Mouse (Mus musculus) myocyte (in vitro differentiated cells): ENCODE data around the gene Dlgap1. TPM values are rescaled to one million over a fixed set of nuclear protein-coding genes. Genes with fewer than 3 reads are reported as not detected.

Source experiments
- H3K27me3 ChIP-seq: one replicate; pipeline ENCODE4 v1.6.1; 2011; ENCODE audit not compliant: control insufficient read depth, insufficient read depth, insufficient read length
- H3K36me3 ChIP-seq: one replicate; pipeline ENCODE4 v1.6.1; 2011; ENCODE audit not compliant: control insufficient read depth, insufficient read depth
- H3K4me2 ChIP-seq: one replicate; pipeline ENCODE4 v1.6.1; 2011; ENCODE audit warnings: low read depth, control low read depth
- H3K4me3 ChIP-seq: one replicate; pipeline ENCODE4 v1.5.1; 2011; ENCODE audit warnings: mild to moderate bottlenecking, control low read depth, moderate library complexity
- H3K79me2 ChIP-seq: one replicate; pipeline ENCODE4 v1.6.1; 2011; ENCODE audit not compliant: control insufficient read depth, insufficient read depth
- H3ac ChIP-seq: one replicate; pipeline ENCODE4 v1.6.1; 2011; ENCODE audit not compliant: control insufficient read depth, insufficient read length
- CEBPB ChIP-seq: IDR thresholded peaks from 2 replicates; pipeline ENCODE4 v1.6.1; 2011; ENCODE audit warnings: mild to moderate bottlenecking, moderate library complexity; ENCODE audit not compliant: poor library complexity, insufficient read depth, severe bottlenecking
- E2F4 ChIP-seq: IDR thresholded peaks from one replicate; pipeline ENCODE4 v1.6.1; 2011; ENCODE audit warnings: mild to moderate bottlenecking, control low read depth, moderate library complexity; ENCODE audit not compliant: insufficient read depth
- MAX ChIP-seq: IDR thresholded peaks from one replicate; pipeline ENCODE4 v1.6.1; 2011; ENCODE audit warnings: low read depth, mild to moderate bottlenecking, control low read depth
- MYOD1 ChIP-seq, 3 experiments: IDR thresholded peaks; one replicate each; pipeline ENCODE4 v1.6.1; 2011; ENCODE audit warnings: control low read depth in 2 of 3, low read depth in 2 of 3, mild to moderate bottlenecking in 2 of 3, moderate library complexity in 1 of 3; ENCODE audit not compliant: insufficient read length in 2 of 3, control insufficient read depth in 1 of 3
- MYOG ChIP-seq, 3 experiments: IDR thresholded peaks; one replicate each; pipeline ENCODE4 v1.6.1; 2011; ENCODE audit warnings: control low read depth in 2 of 3, low read depth in 2 of 3, mild to moderate bottlenecking in 2 of 3; ENCODE audit not compliant: insufficient read length in 2 of 3, control insufficient read depth in 1 of 3, insufficient read depth in 1 of 3
- POLR2A ChIP-seq: IDR thresholded peaks from one replicate; pipeline ENCODE4 v1.6.1; 2011; ENCODE audit warnings: low read depth, mild to moderate bottlenecking, control low read depth, moderate library complexity; ENCODE audit not compliant: insufficient read length
- POLR2AphosphoS2 ChIP-seq: IDR thresholded peaks from one replicate; pipeline ENCODE4 v1.6.1; 2011; ENCODE audit warnings: low read depth, control low read depth; ENCODE audit not compliant: insufficient read length
- REST ChIP-seq: IDR thresholded peaks from one replicate; pipeline ENCODE4 v1.6.1; 2011; ENCODE audit warnings: mild to moderate bottlenecking, control low read depth, moderate library complexity; ENCODE audit not compliant: insufficient read depth, insufficient read length
- SRF ChIP-seq: IDR thresholded peaks from one replicate; pipeline ENCODE4 v1.6.1; 2011; ENCODE audit warnings: low read depth; ENCODE audit not compliant: control insufficient read depth, insufficient read length
- TCF12 ChIP-seq: IDR thresholded peaks from one replicate; pipeline ENCODE4 v1.6.1; 2011; ENCODE audit warnings: mild to moderate bottlenecking, control low read depth; ENCODE audit not compliant: poor library complexity, insufficient read depth, severe bottlenecking
- TCF3 ChIP-seq: IDR thresholded peaks from one replicate; pipeline ENCODE4 v1.6.1; 2011; ENCODE audit warnings: low read depth, control low read depth; ENCODE audit not compliant: insufficient read length
- USF1 ChIP-seq: IDR thresholded peaks from one replicate; pipeline ENCODE4 v1.6.1; 2011; ENCODE audit warnings: low read depth, mild to moderate bottlenecking, control low read depth, moderate library complexity
- polyA plus RNA-seq: library from polyadenylated mRNA; unstranded; fragments of >200 nt; fragmentation: generic; extraction: Trizol; gene quantifications from one replicate; pipeline ENCODE4 v1.2.1, GENCODE M21; 2012; ENCODE audit warnings: missing spikeins

The Dlgap1 gene
- polyA plus RNA-seq, 1 experiment, result 0.31 TPM

DNA sequence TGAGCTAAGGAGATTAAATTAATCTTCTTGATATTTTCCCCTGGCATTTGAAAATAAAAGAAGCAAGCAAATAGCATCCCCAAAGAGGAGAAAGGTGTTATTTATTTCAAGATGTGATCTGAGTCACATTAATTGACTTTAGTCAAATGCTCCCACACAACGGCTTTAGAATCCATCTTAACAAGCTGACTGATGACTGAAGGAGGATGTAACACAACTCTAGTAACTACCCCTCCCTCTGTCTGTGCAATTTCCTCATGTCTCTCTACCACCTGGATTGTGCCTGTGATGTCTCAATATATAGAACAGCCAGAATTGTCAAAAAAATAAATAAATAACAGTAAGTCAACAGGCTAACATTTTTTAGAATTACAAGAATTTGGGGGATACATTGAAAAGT lies 488.2 kb downstream of the Dlgap1 start:
- TF ChIP-seq USF1, result no peak
- TF ChIP-seq MAX, result no peak
- no peak overlapping the region for H3K4me2 ChIP-seq
- H3ac ChIP-seq, result no peak overlapping the region
- H3K4me3 ChIP-seq, result no peak overlapping the region
- no peaks in the 10 kb centered on the region for H3K36me3 ChIP-seq
- no peaks in the 10 kb centered on the region for H3K79me2 ChIP-seq
- H3K27me3 ChIP-seq, result no peaks in the 10 kb centered on the region

DNA sequence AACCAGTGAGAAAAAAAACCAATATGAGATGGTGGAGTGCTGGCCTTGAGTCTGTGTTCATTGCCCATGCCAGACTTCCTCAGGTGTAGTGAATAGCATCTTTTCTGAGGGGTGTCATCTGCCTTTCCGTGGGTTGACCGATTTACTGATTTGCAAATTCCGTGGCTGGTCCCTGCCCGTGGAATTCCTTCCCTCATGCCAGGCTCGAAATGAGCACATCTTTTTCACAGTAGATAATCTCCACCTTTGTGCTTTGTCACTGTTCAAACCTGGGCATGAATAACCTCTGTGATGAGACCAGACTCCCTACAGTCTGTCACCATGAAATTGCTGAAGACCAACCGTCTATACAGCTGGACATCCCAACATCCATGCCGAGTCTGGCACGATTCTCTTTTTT lies 493.4 kb downstream of the Dlgap1 start:
- no peak for TF ChIP-seq USF1
- no peak for TF ChIP-seq TCF3
- TF ChIP-seq TCF12, result no peak
- TF ChIP-seq POLR2AphosphoS2, result no peak
- TF ChIP-seq POLR2A, result no peak
- TF ChIP-seq REST, result no peak
- no peak for TF ChIP-seq SRF
- TF ChIP-seq MAX, result no peak
- TF ChIP-seq CEBPB, result no peak
- no peak for TF ChIP-seq MYOD1 (IDR thresholded peaks at IDR 0.05; ENCODE audit: control insufficient read depth in 1 of 3, insufficient read length in 2 of 3, low read depth in 2 of 3)
- TF ChIP-seq E2F4, result no peak
- TF ChIP-seq MYOG (IDR thresholded peaks at IDR 0.05; ENCODE audit: control insufficient read depth in 1 of 3, insufficient read depth in 1 of 3, insufficient read length in 2 of 3, low read depth in 2 of 3), result no peak
- Histone ChIP-seq H3K4me3 (no peak overlapping the region), H3K36me3 (no peaks in the 10 kb centered on the region), H3K4me2 (no peak overlapping the region), H3K27me3 (peaks cover 6% of the 10 kb centered on the region), H3K79me2 (no peaks in the 10 kb centered on the region), H3ac (no peak overlapping the region)

DNA sequence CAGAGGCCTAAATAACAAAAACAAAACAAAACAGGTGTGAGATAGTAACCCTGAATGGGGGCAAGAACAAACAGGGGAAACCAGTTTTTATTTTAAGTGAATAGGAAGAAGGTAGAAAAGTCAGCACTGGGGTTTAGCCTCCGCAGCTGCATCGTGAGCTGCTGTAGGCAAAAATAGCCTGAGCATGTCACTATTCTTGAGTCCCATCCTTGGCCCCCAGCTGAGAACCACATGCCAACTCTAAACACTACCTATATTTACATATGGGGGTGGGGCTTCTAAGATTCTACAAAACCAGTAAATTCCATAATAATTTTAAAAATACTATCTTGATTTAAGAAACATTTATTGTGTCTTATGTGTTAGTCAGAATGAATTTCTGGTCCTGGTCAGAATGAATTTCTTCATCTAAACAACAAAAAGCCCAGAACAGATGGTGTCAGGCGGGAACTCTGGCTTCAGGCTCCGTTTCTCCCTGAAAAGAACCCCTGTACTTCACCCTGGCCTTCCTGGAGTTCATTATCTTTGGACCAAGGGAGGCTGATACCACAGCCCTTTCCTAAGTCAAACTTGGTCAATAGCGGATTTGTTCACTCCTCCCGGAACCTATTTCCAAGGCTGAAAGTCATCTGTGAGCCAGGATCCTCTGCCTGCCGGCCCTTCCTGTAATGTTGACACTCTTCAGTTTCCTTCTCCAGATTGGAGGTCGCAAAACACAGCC lies 494.1 kb downstream of the Dlgap1 start:
- no peak overlapping the region for H3ac ChIP-seq
- peaks cover 7% of the 10 kb centered on the region for H3K27me3 ChIP-seq
- H3K4me3 ChIP-seq, result no peak overlapping the region
- no peaks in the 10 kb centered on the region for H3K79me2 ChIP-seq
- no peaks in the 10 kb centered on the region for H3K36me3 ChIP-seq
- no peak for TF ChIP-seq POLR2A
- no peak for TF ChIP-seq TCF12
- TF ChIP-seq USF1, result no peak
- no peak for TF ChIP-seq MYOG (IDR thresholded peaks at IDR 0.05; ENCODE audit: control insufficient read depth in 1 of 3, insufficient read depth in 1 of 3, insufficient read length in 2 of 3, low read depth in 2 of 3)
- no peak for TF ChIP-seq MYOD1 (IDR thresholded peaks at IDR 0.05; ENCODE audit: control insufficient read depth in 1 of 3, insufficient read length in 2 of 3, low read depth in 2 of 3)
- no peak overlapping the region for H3K4me2 ChIP-seq

DNA sequence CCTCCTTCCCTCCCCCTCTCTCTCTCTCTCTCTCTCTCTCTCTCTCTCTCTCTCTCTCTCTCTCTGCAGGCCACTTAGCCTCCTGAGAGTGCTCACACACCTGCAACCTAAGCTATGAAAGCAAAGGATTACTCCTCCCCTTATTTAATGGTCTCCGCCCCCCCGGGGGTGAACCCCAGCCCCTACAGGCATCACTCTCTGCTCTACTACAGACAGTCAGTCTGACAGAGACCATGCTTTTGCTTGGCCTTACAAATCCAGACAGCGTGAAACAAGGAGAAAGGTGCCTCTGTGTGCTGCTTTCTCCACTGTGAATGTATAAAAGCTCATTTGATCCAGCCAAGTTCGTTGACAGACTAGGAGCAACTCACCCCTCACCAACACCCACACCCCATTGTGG lies 497.5 kb downstream of the Dlgap1 start:
- Histone ChIP-seq H3ac (no peak overlapping the region), H3K4me3 (no peak overlapping the region), H3K27me3 (peaks cover 12% of the 10 kb centered on the region), H3K79me2 (no peaks in the 10 kb centered on the region), H3K36me3 (no peaks in the 10 kb centered on the region), H3K4me2 (no peak overlapping the region)
- TF ChIP-seq E2F4 (no peak), CEBPB (no peak), MYOD1 (IDR thresholded peaks at IDR 0.05; ENCODE audit: control insufficient read depth in 1 of 3, insufficient read length in 2 of 3, low read depth in 2 of 3) (no peak), MAX (no peak), POLR2AphosphoS2 (no peak), USF1 (no peak), REST (no peak), SRF (no peak), TCF3 (no peak), MYOG (IDR thresholded peaks at IDR 0.05; ENCODE audit: control insufficient read depth in 1 of 3, insufficient read depth in 1 of 3, insufficient read length in 2 of 3, low read depth in 2 of 3) (no peak), POLR2A (no peak), TCF12 (no peak)

DNA sequence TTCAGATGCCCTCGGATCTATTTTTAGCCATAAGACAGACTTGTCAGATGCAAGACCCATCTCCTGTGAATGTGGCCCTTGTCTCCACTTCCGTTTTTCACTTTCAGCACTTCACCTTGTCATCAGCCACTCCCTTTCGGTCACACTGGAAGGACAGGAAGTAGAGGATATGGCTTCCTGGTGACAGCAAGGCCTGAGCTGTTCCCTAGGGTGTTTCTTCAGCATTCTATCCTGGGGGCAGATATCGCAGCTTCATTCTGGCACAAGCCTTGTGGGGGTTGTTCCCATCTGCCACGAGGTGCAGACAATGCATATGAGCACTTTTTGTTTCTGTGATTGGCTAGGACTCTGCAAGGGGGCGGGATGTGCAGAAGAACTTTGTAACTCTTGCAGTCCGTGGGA lies 502.1 kb downstream of the Dlgap1 start:
- no peak overlapping the region for H3K4me2 ChIP-seq

More for the DNA sequence above, 502.1 kb downstream of the Dlgap1 start:
- Histone ChIP-seq H3ac (no peak overlapping the region), H3K36me3 (no peaks in the 10 kb centered on the region), H3K27me3 (peaks cover 6% of the 10 kb centered on the region), H3K4me3 (no peak overlapping the region), H3K79me2 (no peaks in the 10 kb centered on the region)
- TF ChIP-seq MYOG (IDR thresholded peaks at IDR 0.05; ENCODE audit: control insufficient read depth in 1 of 3, insufficient read depth in 1 of 3, insufficient read length in 2 of 3, low read depth in 2 of 3) (no peak), TCF12 (no peak), E2F4 (no peak), POLR2AphosphoS2 (no peak), USF1 (no peak), TCF3 (no peak), MYOD1 (IDR thresholded peaks at IDR 0.05; ENCODE audit: control insufficient read depth in 1 of 3, insufficient read length in 2 of 3, low read depth in 2 of 3) (no peak), CEBPB (no peak), POLR2A (no peak), SRF (no peak), REST (no peak), MAX (no peak)
